Mouse (Mus musculus) spleen, postnatal 10 days (tissue): Measurements from ENCODE around the gene Gabbr2.

Experiments
- DNase-seq, 2 experiments: peaks; one replicate each; pipeline ENCODE4 v3.0.0; 2021 to 2022; ENCODE audit warnings: low spot score in 2 of 2

Gabbr2 gene

GRCm38 (mm10) chr4:46759838-46760237, 231.8 kb downstream of the Gabbr2 start:
- DNase-seq = no peak

GRCm38 (mm10) chr4:46758340-46759041, 233.2 kb downstream of the Gabbr2 start:
- no peak for DNase-seq

- peak in 1 of 2 experiments; percentile 25 for DNase-seq
These were observed 237.1 kb downstream of the Gabbr2 start for GRCm38 (mm10) chr4:46754407-46755194.

GRCm38 (mm10) chr4:46752306-46752705, 239.4 kb downstream of the Gabbr2 start:
- no peak for DNase-seq

GRCm38 (mm10) chr4:46749015-46749414, 242.7 kb downstream of the Gabbr2 start:
- DNase-seq = no peak

- no peak for DNase-seq
These were observed 244.5 kb downstream of the Gabbr2 start for GRCm38 (mm10) chr4:46747007-46747746.

GRCm38 (mm10) chr4:46745536-46745935, 246.1 kb downstream of the Gabbr2 start:
- DNase-seq = no peak

GRCm38 (mm10) chr4:46744583-46745155, 247.0 kb downstream of the Gabbr2 start:
- DNase-seq = no peak

GRCm38 (mm10) chr4:46742601-46743000, 249.1 kb downstream of the Gabbr2 start:
- no peak for DNase-seq

- DNase-seq = no peak
These were observed 254.7 kb downstream of the Gabbr2 start for GRCm38 (mm10) chr4:46736910-46737511.

GRCm38 (mm10) chr4:46734906-46735305, 256.8 kb downstream of the Gabbr2 start:
- no peak for DNase-seq

- no peak for DNase-seq
These were observed 260.1 kb downstream of the Gabbr2 start for GRCm38 (mm10) chr4:46731590-46731989.

- no peak for DNase-seq
These were observed 262.2 kb downstream of the Gabbr2 start for GRCm38 (mm10) chr4:46729306-46730042.

GRCm38 (mm10) chr4:46728231-46728630, 263.4 kb downstream of the Gabbr2 start:
- no peak for DNase-seq

GRCm38 (mm10) chr4:46727153-46727552, 264.5 kb downstream of the Gabbr2 start:
- no peak for DNase-seq

- no peak for DNase-seq
These were observed 270.7 kb downstream of the Gabbr2 start for GRCm38 (mm10) chr4:46720821-46721557.

GRCm38 (mm10) chr4:46720070-46720469, 271.6 kb downstream of the Gabbr2 start:
- no peak for DNase-seq

- DNase-seq = no peak
These were observed 273.0 kb downstream of the Gabbr2 start for GRCm38 (mm10) chr4:46718624-46719023.

GRCm38 (mm10) chr4:46717156-46717555, 274.5 kb downstream of the Gabbr2 start:
- DNase-seq = no peak

- no peak for DNase-seq
These were observed 275.3 kb downstream of the Gabbr2 start for GRCm38 (mm10) chr4:46716361-46716760.
